Mouse (Mus musculus) lung, postnatal 10 days (tissue): ENCODE measurements at regions not wholly inside any gene's neighbourhood (a gene's known extent, or its start where the extent isn't known, plus 50 kb on each side); places are given as distances from the start of the nearest gene placed in this dataset.
"Not testable (repeated sequence)": the region's sequence is repeated elsewhere in the genome, so short reads cannot be mapped to it uniquely, and the experiment has no call there.

Source experiments
- DNase-seq: peaks from one replicate; pipeline ENCODE4 v3.0.0; 2021

DNA sequence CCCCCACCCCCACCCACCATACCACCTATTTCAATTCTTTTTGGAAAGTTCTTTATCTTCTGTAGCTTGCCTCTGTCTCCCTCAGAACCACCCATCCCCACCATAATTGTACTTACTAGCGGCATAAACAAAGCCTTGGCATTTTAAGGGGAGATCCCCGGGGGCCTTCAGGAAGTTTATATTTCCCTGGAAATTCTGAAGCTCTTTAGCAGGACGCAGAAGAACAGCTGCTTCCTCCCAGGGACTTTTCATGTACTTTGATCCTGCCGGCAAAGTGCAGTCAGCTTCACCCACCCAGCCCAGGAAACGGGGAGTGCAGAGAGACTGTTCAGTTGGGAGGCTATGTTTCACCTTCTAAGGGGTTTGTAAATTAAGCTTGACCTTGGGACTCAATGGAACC, 545.6 kb upstream of the Tbl1xr1 start:
- peak; percentile 76 for DNase-seq

- DNase-seq = no peak
These were observed 537.3 kb upstream of the Tbl1xr1 start for GRCm38 (mm10) chr3:21539138-21539537.

DNA sequence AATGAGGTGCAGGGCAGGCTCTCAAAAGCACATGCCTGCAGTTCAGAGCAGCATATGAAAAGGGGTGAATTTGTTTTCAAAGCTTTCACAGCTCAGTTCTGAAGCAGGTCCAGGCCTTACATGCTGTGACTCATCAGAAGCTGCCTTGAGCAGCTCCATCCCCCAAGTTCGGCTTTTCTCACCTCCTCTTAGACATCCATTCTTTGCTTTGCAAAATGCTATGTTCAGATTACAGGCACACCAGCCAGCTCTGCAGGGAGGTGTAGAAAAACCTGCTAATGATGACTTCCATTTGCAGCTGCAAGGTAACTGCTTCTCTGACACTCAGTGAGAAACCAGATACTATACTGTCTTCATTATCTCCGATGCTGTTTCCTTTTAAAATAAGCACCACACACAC, 532.0 kb upstream of the Tbl1xr1 start:
- no peak for DNase-seq

DNA sequence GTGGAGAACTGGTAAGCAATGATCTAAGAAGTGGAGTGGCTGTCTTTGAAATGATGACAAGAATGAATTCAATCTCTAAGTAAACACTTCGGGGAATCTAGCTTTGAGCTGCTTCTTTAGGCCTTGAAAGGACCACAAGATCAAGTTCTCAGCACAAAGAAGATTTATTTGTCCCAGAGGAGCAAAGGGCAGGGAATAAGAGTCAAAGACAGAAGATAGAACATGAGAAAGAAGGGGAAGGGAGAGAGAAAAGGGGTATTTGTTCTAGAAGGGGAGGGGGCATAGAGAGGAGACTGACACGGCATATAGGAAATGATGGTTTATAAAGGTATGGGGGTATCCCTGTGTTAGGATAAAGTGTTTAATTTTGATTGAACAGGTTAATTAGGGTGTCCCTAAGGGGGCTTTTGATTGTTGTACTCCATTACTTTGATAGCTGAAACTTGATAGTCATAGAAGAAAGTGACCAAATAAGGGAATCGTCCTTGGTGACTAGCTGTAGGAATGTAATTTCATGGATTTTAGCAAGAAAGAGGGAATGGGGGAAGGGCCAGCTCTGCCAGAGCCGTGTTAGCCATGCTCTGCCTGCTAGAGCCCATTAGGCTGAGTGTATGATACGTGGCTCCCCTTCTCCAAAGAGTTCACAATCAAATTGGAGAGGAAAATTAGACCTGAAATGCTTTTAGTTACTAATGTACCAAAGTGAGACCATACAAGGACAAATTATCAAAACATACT, 531.1 kb upstream of the Tbl1xr1 start:
- DNase-seq = no peak

GRCm38 (mm10) chr3:21546411-21546810, 530.0 kb upstream of the Tbl1xr1 start:
- no peak for DNase-seq

- no peak for DNase-seq
These were observed 526.8 kb upstream of the Tbl1xr1 start for GRCm38 (mm10) chr3:21549671-21550070.

GRCm38 (mm10) chr3:21553159-21553758, 523.2 kb upstream of the Tbl1xr1 start:
- peak; percentile 15 for DNase-seq

GRCm38 (mm10) chr3:21553859-21554258, 522.6 kb upstream of the Tbl1xr1 start:
- DNase-seq = no peak

- peak; percentile 46 for DNase-seq
These were observed 518.5 kb upstream of the Tbl1xr1 start for GRCm38 (mm10) chr3:21557963-21558441.

DNA sequence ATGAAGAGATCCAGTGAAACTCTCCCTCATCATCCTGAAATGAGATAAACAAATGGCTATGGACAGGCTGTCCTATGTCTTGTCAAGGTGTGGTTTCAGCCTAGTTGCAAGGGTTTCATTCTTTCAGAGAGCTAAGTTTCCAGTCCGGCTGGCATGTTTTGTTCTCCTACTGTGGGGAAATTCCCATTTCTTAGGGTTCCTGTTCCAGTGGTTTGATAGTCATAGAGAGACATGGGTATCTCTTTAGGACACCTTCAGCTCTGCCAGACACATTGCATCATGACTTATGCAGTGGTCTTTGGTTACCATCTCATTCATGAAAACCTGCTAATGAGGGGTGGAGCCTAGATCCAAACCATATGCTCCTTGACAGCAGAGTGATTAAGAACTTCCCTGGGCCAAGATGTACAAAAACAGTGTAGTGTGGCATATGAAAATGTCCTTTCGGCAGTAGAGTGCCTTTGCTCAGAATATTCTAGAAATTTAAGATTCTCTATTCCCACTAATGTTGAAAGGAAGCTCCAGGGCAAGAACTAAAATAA, 513.6 kb upstream of the Tbl1xr1 start:
- no peak for DNase-seq

- DNase-seq = peak; percentile 29
These were observed 513.0 kb upstream of the Tbl1xr1 start for GRCm38 (mm10) chr3:21563454-21563853.

DNA sequence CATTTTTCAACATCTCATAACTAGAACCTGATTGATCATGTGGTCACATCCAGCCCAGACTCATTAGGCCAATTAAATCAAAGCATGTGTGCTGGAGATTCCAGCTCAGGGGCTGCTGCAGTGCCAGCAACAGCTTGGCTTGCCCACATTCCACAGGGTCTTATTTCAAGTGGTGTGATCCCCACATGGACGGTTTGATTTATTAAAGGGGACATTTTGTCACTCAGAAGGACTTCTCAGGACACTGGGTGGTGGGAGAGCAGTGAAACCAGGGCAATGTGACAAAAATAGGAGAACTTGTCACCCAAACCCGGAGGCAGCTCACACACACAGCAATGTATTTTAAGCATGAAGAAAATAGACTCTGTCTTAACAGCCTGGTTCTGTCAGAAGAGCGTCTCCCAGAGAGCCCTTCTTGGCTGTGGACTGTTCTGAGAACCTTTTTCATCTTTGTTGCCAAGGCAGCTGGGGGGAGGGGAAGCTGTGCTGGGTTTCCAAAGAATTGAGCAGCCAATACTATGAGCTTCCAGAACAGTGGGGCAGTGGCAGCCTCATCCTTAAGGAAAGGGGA, 512.2 kb upstream of the Tbl1xr1 start:
- peak; percentile 91 for DNase-seq

DNA sequence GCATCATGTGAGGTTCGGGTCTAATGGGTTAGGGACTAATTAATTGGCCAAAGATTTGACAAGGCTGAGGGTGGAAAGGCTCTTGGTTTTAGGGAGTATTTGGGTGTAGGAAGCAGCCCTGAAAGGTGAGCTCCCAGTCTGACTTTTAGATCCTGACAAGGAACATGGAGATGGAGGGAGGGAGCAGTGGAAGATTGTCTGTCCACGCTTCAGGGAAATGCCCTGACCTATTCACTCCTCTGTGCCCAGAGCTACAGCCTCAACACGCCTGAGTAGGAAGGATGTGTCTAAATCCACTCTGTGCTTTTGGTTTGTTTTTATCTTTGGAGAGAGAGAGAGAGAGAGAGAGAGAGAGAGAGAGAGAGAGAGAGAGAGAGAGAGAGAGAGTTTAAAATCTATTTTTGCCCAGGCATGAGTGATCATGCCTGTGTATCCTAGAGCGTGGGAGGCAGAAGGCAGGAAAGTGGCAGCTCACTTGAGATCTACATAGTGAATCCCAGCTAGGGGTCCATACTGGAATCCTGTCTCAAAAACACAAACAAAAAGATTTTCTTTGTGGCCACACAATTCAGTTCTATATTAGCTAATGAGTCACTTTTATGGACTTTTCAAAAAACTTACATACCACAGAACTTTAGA, 511.5 kb upstream of the Tbl1xr1 start:
- no peak for DNase-seq

DNA sequence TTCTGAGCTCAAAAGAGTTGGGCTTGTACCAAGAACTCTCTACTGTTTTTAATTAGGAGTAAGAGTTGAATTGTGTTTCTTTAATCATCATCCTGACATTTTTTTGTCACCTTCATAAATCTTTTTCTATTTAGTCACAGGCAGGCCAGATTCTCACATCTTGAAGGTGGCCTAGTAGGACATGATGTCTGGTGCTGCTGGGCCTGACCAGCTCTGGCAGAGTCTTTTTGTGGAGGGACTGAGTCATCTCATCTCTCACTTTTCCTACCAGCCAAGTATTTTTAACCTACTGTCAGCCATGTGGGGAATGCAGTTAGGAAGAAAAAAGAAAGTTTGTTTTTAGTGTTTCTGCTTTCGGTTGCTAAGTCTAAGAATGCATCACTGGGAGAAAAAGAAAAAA, 506.7 kb upstream of the Tbl1xr1 start:
- peak; percentile 15 for DNase-seq

DNA sequence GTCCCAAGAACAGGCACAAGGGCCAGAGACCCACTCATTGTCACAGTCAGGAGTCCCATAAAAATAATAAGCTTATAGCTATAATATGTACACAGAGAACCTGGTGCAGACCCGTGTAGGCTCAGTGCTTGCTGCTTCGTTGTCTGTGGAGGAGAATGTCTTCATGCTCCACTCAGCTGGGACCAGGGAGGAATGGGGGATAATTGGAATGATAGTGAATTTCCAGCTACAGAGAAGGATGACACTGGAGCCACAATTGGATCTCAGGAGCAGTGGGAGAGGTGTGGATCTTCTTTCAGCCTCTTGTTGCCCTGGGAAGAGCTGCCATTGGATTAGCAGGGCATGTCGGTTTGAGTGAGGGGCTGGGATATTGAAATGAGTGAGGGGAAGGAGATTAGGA, 497.8 kb upstream of the Tbl1xr1 start:
- DNase-seq = no peak

DNA sequence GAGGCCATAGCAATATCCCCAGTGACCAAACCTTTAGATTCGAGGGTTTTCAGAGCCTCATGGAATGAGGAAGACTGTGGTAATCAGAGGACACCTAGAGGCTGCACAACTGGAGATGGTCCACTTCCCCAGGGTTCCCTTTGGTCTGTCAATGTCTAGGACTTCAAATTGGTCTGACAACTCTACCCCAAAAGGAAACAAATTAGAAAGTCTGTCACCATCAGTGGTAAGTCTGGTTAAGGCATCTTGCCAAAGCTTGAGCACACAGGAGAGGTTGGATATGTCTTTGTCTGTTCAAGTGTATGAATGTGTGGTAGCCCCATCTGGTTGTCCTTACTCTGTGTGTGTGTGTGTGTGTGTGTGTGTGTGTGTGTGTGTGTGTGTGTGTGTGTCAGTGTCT, 494.3 kb upstream of the Tbl1xr1 start:
- DNase-seq = no peak

GRCm38 (mm10) chr3:21585767-21586166, 490.7 kb upstream of the Tbl1xr1 start:
- no peak for DNase-seq

DNA sequence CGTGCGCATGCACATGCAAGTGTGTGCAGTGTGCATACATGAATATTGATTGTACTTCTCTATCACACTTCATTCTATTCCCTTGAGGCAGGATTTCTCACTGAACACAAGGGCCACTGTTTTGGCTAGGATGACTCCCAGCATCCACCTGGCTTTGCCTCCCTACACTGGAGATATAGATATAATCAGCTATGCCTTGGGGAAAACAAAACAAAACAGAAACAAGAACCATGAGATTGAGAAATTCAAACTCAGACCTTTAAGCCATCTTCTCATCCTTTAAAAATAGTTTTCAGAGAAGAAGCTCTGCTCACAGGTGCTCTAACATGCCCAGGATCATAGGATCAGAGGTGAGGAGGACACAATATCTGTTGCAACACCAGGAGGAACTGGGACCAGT, 469.6 kb upstream of the Tbl1xr1 start:
- DNase-seq = no peak

- no peak for DNase-seq
These were observed 466.2 kb upstream of the Tbl1xr1 start for GRCm38 (mm10) chr3:21610231-21610630.

GRCm38 (mm10) chr3:21621745-21622144, 454.7 kb upstream of the Tbl1xr1 start:
- no peak for DNase-seq

GRCm38 (mm10) chr3:21625039-21625438, 451.4 kb upstream of the Tbl1xr1 start:
- no peak for DNase-seq

GRCm38 (mm10) chr3:21626029-21626428, 450.4 kb upstream of the Tbl1xr1 start:
- DNase-seq = peak; percentile 81

DNA sequence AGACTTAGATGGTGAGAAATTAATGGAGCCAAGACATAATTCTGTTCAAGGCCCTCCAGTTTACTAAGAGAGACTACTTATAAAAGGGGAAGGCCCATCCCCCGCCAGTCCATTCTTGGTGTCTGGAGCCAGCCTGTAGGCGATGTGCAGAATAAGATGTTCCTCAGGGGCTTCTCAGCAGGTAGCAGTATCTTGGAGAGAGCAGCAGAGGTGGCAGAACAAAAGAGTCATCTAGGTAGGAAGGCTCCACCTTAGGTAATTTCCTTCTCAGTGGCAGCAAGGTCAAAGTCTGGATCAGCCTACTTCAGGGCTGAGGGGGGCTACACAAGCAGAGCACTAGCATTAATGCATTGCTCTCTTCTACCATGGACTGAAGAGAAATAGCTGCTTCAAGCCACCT, 449.4 kb upstream of the Tbl1xr1 start:
- DNase-seq = not testable (repeated sequence)
